Mouse (Mus musculus): ENCODE measurements around the gene Prkaa1. TPM values are rescaled to one million over a fixed set of nuclear protein-coding genes. Genes with fewer than 3 reads are reported as not detected.

Prkaa1 gene
- total and polyA plus RNA-seq, 3 experiments = 5.8 to 109 (median 79.5) TPM

- no peaks in the 10 kb centered on the region for H3K27me3 ChIP-seq (ENCODE audit: insufficient read depth, low read length)
- ATAC-seq (ENCODE audit: extremely low read depth, insufficient number of reproducible peaks, low FRiP score, poor library complexity, severe bottlenecking) (peak; percentile 58), DNase-seq (ENCODE audit: low spot score) (no peak)
- no peaks in the 10 kb centered on the region for H3K36me3 ChIP-seq (replicated peaks)
- H3K4me1 ChIP-seq (ENCODE audit: insufficient read depth, low read depth, low read length) = peaks cover 79% of the 10 kb centered on the region
- H3K9me3 ChIP-seq (replicated peaks) = no peaks in the 10 kb centered on the region
- H3K4me3 ChIP-seq (ENCODE audit: low read depth, low read length) = peak overlapping the region; percentile 22; the same call in 1 of the 2 replicates
- TF ChIP-seq CTCF (IDR thresholded peaks at IDR 0.05; ENCODE audit: low read depth, low read length) (no peak), GATA1 (IDR thresholded peaks at IDR 0.05; ENCODE audit: borderline replicate concordance, low read length) (no peak), GATA2 (IDR thresholded peaks at IDR 0.05; ENCODE audit: borderline replicate concordance, low read depth, low read length) (no peak), TAL1 (conservative IDR thresholded peaks at IDR 0.05; ENCODE audit: low read depth, low read length) (peak; percentile 73), POLR2AphosphoS5 (IDR thresholded peaks at IDR 0.05; ENCODE audit: insufficient replicate concordance, low read depth, low read length) (no peak)
Measured at GRCm38 (mm10) chr15:5138021-5138856, 5.4 kb upstream of the Prkaa1 start.

- H3K9me3 ChIP-seq (replicated peaks) = no peaks in the 10 kb centered on the region
- no peak overlapping the region; the same call in 1 of the 2 replicates for H3K4me3 ChIP-seq (ENCODE audit: low read depth, low read length)
- no peaks in the 10 kb centered on the region for H3K27me3 ChIP-seq (ENCODE audit: insufficient read depth, low read length)
- no peaks in the 10 kb centered on the region for H3K36me3 ChIP-seq (replicated peaks)
- peaks cover 69% of the 10 kb centered on the region for H3K4me1 ChIP-seq (ENCODE audit: insufficient read depth, low read depth, low read length)
- TF ChIP-seq GATA2 (IDR thresholded peaks at IDR 0.05; ENCODE audit: borderline replicate concordance, low read depth, low read length) (no peak), TAL1 (conservative IDR thresholded peaks at IDR 0.05; ENCODE audit: low read depth, low read length) (no peak), CTCF (IDR thresholded peaks at IDR 0.05; ENCODE audit: low read depth, low read length) (no peak), POLR2AphosphoS5 (IDR thresholded peaks at IDR 0.05; ENCODE audit: insufficient replicate concordance, low read depth, low read length) (no peak), GATA1 (IDR thresholded peaks at IDR 0.05; ENCODE audit: borderline replicate concordance, low read length) (no peak)
- peak; percentile 12; the same call in 1 of the 2 replicates for ATAC-seq (ENCODE audit: extremely low read depth, insufficient number of reproducible peaks, low FRiP score, poor library complexity, severe bottlenecking)
- no peak for DNase-seq (ENCODE audit: low spot score)
Measured at GRCm38 (mm10) chr15:5139366-5139765, 4.3 kb upstream of the Prkaa1 start.

GRCm38 (mm10) chr15:5139863-5140262 is 3.8 kb upstream of the Prkaa1 start:
- no peaks in the 10 kb centered on the region for H3K36me3 ChIP-seq (replicated peaks)
- H3K9me3 ChIP-seq (replicated peaks) = no peaks in the 10 kb centered on the region
- H3K27me3 ChIP-seq (ENCODE audit: insufficient read depth, low read length) = no peaks in the 10 kb centered on the region
- no peak for TF ChIP-seq CTCF (IDR thresholded peaks at IDR 0.05; ENCODE audit: low read depth, low read length)
- TF ChIP-seq TAL1 (conservative IDR thresholded peaks at IDR 0.05; ENCODE audit: low read depth, low read length) = peak; percentile 63
- no peak for TF ChIP-seq POLR2AphosphoS5 (IDR thresholded peaks at IDR 0.05; ENCODE audit: insufficient replicate concordance, low read depth, low read length)
- H3K4me1 ChIP-seq (ENCODE audit: insufficient read depth, low read depth, low read length) = peaks cover 65% of the 10 kb centered on the region
- DNase-seq (ENCODE audit: low spot score) (peak; percentile 42), ATAC-seq (ENCODE audit: extremely low read depth, insufficient number of reproducible peaks, low FRiP score, poor library complexity, severe bottlenecking) (peak; percentile 58)
- peak overlapping the region; percentile 3; the same call in 1 of the 2 replicates for H3K4me3 ChIP-seq (ENCODE audit: low read depth, low read length)

GRCm38 (mm10) chr15:5140357-5140756 is 3.3 kb upstream of the Prkaa1 start:
- no peaks in the 10 kb centered on the region for H3K27me3 ChIP-seq (ENCODE audit: insufficient read depth, low read length)
- H3K4me3 ChIP-seq (ENCODE audit: low read depth, low read length) = peak overlapping the region; percentile 23; the same call in 1 of the 2 replicates
- peaks cover 5% of the 10 kb centered on the region for H3K36me3 ChIP-seq (replicated peaks)
- ATAC-seq (ENCODE audit: extremely low read depth, insufficient number of reproducible peaks, low FRiP score, poor library complexity, severe bottlenecking) (peak; percentile 48), DNase-seq (ENCODE audit: low spot score) (no peak)
- TF ChIP-seq TAL1 (conservative IDR thresholded peaks at IDR 0.05; ENCODE audit: low read depth, low read length) = peak; percentile 81
- TF ChIP-seq POLR2AphosphoS5 (IDR thresholded peaks at IDR 0.05; ENCODE audit: insufficient replicate concordance, low read depth, low read length) = no peak
- no peaks in the 10 kb centered on the region for H3K9me3 ChIP-seq (replicated peaks)
- H3K4me1 ChIP-seq (ENCODE audit: insufficient read depth, low read depth, low read length) = peaks cover 65% of the 10 kb centered on the region

- TF ChIP-seq GATA1 (IDR thresholded peaks at IDR 0.05; ENCODE audit: borderline replicate concordance, low read length) (no peak), TAL1 (conservative IDR thresholded peaks at IDR 0.05; ENCODE audit: low read depth, low read length) (no peak), POLR2AphosphoS5 (IDR thresholded peaks at IDR 0.05; ENCODE audit: insufficient replicate concordance, low read depth, low read length) (no peak), GATA2 (IDR thresholded peaks at IDR 0.05; ENCODE audit: borderline replicate concordance, low read depth, low read length) (no peak), CTCF (IDR thresholded peaks at IDR 0.05; ENCODE audit: low read depth, low read length) (no peak)
- no peak for DNase-seq (ENCODE audit: low spot score)
- peaks cover 18% of the 10 kb centered on the region for H3K36me3 ChIP-seq (replicated peaks)
- H3K9me3 ChIP-seq (replicated peaks) = no peaks in the 10 kb centered on the region
- no peak for ATAC-seq (ENCODE audit: extremely low read depth, insufficient number of reproducible peaks, low FRiP score, poor library complexity, severe bottlenecking)
- peaks cover 67% of the 10 kb centered on the region for H3K4me1 ChIP-seq (ENCODE audit: insufficient read depth, low read depth, low read length)
- no peak overlapping the region for H3K4me3 ChIP-seq (ENCODE audit: low read depth, low read length)
- H3K27me3 ChIP-seq (ENCODE audit: insufficient read depth, low read length) = no peaks in the 10 kb centered on the region
Measured at GRCm38 (mm10) chr15:5142047-5142446, 1.6 kb upstream of the Prkaa1 start.

GRCm38 (mm10) chr15:5142714-5143113 is 947 bp upstream of the Prkaa1 start:
- peaks cover 23% of the 10 kb centered on the region for H3K36me3 ChIP-seq (replicated peaks)
- no peaks in the 10 kb centered on the region for H3K27me3 ChIP-seq (ENCODE audit: insufficient read depth, low read length)
- H3K4me3 ChIP-seq (ENCODE audit: low read depth, low read length) = no peak overlapping the region; the same call in 1 of the 2 replicates
- H3K9me3 ChIP-seq (replicated peaks) = no peaks in the 10 kb centered on the region
- DNase-seq (ENCODE audit: low spot score) (no peak), ATAC-seq (ENCODE audit: extremely low read depth, insufficient number of reproducible peaks, low FRiP score, poor library complexity, severe bottlenecking) (no peak)
- peaks cover 65% of the 10 kb centered on the region for H3K4me1 ChIP-seq (ENCODE audit: insufficient read depth, low read depth, low read length)
- TF ChIP-seq CTCF (IDR thresholded peaks at IDR 0.05; ENCODE audit: low read depth, low read length) (no peak), POLR2AphosphoS5 (IDR thresholded peaks at IDR 0.05; ENCODE audit: insufficient replicate concordance, low read depth, low read length) (no peak), GATA2 (IDR thresholded peaks at IDR 0.05; ENCODE audit: borderline replicate concordance, low read depth, low read length) (no peak), GATA1 (IDR thresholded peaks at IDR 0.05; ENCODE audit: borderline replicate concordance, low read length) (no peak), TAL1 (conservative IDR thresholded peaks at IDR 0.05; ENCODE audit: low read depth, low read length) (no peak)
